Mouse (Mus musculus): ENCODE measurements around the gene Rnpepl1.

- TF ChIP-seq CTCF (IDR thresholded peaks at IDR 0.05; ENCODE audit: low read depth) (no peak), EP300 (IDR thresholded peaks at IDR 0.05; ENCODE audit: low read depth) (no peak)
Observed at GRCm38 (mm10) chr1:92911721-92912138, 1.1 kb downstream of the Rnpepl1 start.

Measured in liver, embryonic 14.5 days (tissue).